Mouse (Mus musculus) C2C12 (cell line): ENCODE results near the gene Scg2.

Source experiments
- CTCF ChIP-seq: IDR thresholded peaks from one replicate; pipeline ENCODE4 v1.5.1; 2011; ENCODE audit not compliant: control insufficient read depth, insufficient read depth, insufficient read length
- FOSL1 ChIP-seq: IDR thresholded peaks from one replicate; pipeline ENCODE4 v1.8.0; 2011; ENCODE audit warnings: mild to moderate bottlenecking, low read length; ENCODE audit not compliant: poor library complexity, insufficient read depth, severe bottlenecking
- MAX ChIP-seq: IDR thresholded peaks from one replicate; pipeline ENCODE4 v1.6.1; 2011; ENCODE audit warnings: mild to moderate bottlenecking, control low read depth
- MYOD1 ChIP-seq: IDR thresholded peaks from one replicate; pipeline ENCODE4 v1.6.1; 2011; ENCODE audit warnings: low read depth; ENCODE audit not compliant: control insufficient read depth, insufficient read length
- MYOG ChIP-seq: IDR thresholded peaks from one replicate; pipeline ENCODE4 v1.6.1; 2011; ENCODE audit not compliant: control insufficient read depth, insufficient read length; ENCODE audit errors: extremely low read depth
- USF1 ChIP-seq: IDR thresholded peaks from one replicate; pipeline ENCODE4 v1.6.1; 2011; ENCODE audit warnings: low read depth, mild to moderate bottlenecking, control low read depth, moderate library complexity

- no peak for TF ChIP-seq USF1
- no peak for TF ChIP-seq CTCF
- no peak for TF ChIP-seq FOSL1
- no peak for TF ChIP-seq MAX
- no peak for TF ChIP-seq MYOG
- TF ChIP-seq MYOD1, result no peak
These were observed 5.7 kb upstream of the Scg2 start for GRCm38 (mm10) chr1:79445586-79445985.
